Mouse (Mus musculus) heart, postnatal 14 days (tissue): ENCODE data around the gene Olfr418. TPM values are rescaled to one million over a fixed set of nuclear protein-coding genes. Genes with fewer than 3 reads are reported as not detected.
"Not testable (repeated sequence)": the region's sequence is repeated elsewhere in the genome, so short reads cannot be mapped to it uniquely, and the experiment has no call there.

Source experiments
- DNase-seq, 2 experiments: peaks; one replicate each; pipeline ENCODE4 v3.0.0; 2021 to 2022
- intact Hi-C: fragments of 180-260 bp; cut with DNase I; formaldehyde crosslinking; loops from one replicate; pipeline ENCODE4 v1.15.1; 2025
- long read RNA-seq, 2 experiments: library from polyadenylated mRNA; stranded (forward); transcript quantifications; one replicate each; pipeline ENCODE4 v2.0.0; 2021
- total RNA-seq, 2 experiments: library from RNA; stranded (reverse); gene quantifications; 2 replicates each; pipeline ENCODE4 v1.2.3; 2021

Olfr418 gene
- total RNA-seq, result not detected
- long read RNA-seq, experiment 1, result 0 reads
- long read RNA-seq, experiment 2, result 0 reads

GRCm38 (mm10) chr1:173265701-173266100, at the start of gene Olfr418:
TSS of gene Olfr418 (plus strand) at chr1:173266001.
- intact Hi-C loops, result no loop called here

GRCm38 (mm10) chr1:173216481-173216880, 49.3 kb upstream of the Olfr418 start:
- no peak for DNase-seq
- intact Hi-C loops, result no loop called here

More at GRCm38 (mm10) chr1:173265701-173266100, at the start of gene Olfr418:
- no peak for DNase-seq

GRCm38 (mm10) chr1:173227081-173227480, 38.7 kb upstream of the Olfr418 start, which contains the start of gene Fcer1a:
TSS of gene Fcer1a (minus strand) at chr1:173227214.
- intact Hi-C loops, result no loop called here
- no peak for DNase-seq

GRCm38 (mm10) chr1:173237004-173237403, 28.8 kb upstream of the Olfr418 start:
- DNase-seq, intact Hi-C loops: not testable (repeated sequence)

- intact Hi-C loops, result no loop called here
Measured at GRCm38 (mm10) chr1:173249888-173250287, 15.9 kb upstream of the Olfr418 start.

GRCm38 (mm10) chr1:173277677-173278076, 11.9 kb downstream of the Olfr418 start, which contains the start of gene Mptx2:
TSS of gene Mptx2 (minus strand) at chr1:173277777.
- intact Hi-C loops, result no loop called here

More at GRCm38 (mm10) chr1:173249888-173250287, 15.9 kb upstream of the Olfr418 start:
- no peak for DNase-seq

GRCm38 (mm10) chr1:173302795-173303194, 37.0 kb downstream of the Olfr418 start:
- DNase-seq, intact Hi-C loops: not testable (repeated sequence)

More at GRCm38 (mm10) chr1:173277677-173278076, 11.9 kb downstream of the Olfr418 start, which contains the start of gene Mptx2:
- no peak for DNase-seq

GRCm38 (mm10) chr1:173313535-173314050, 47.8 kb downstream of the Olfr418 start:
- intact Hi-C loops, DNase-seq: not testable (repeated sequence)

GRCm38 (mm10) chr1:173315725-173316124, 49.9 kb downstream of the Olfr418 start:
- DNase-seq, result no peak
- intact Hi-C loops, result no loop called here

- no peak for DNase-seq
- intact Hi-C loops, result no loop called here
Measured at GRCm38 (mm10) chr1:173317925-173318477, 52.2 kb downstream of the Olfr418 start.

- intact Hi-C loops, result loop anchor here (5.0 kb wide), 2 partner anchors 56 to 76 kb away; no protein-coding TSS in a partner anchor
- no peak for DNase-seq
Measured at GRCm38 (mm10) chr1:173321593-173322248, 55.9 kb downstream of the Olfr418 start.

GRCm38 (mm10) chr1:173322249-173322627, 56.4 kb downstream of the Olfr418 start:
- no peak for DNase-seq
- intact Hi-C loops, result loop anchor here (5.0 kb wide), 2 partner anchors 55 to 75 kb away; no protein-coding TSS in a partner anchor

Other genes starting within 250 kb of the Olfr418 start
- gene Olfr1408, start 128.6 kb upstream of the Olfr418 start, total RNA-seq, result not detected
- not detected for gene Olfr1406, start 75.4 kb upstream of the Olfr418 start, total RNA-seq
- gene Olfr218, start 68.2 kb upstream of the Olfr418 start, total RNA-seq, result not detected
- not detected for gene Olfr1404, start 53.6 kb upstream of the Olfr418 start, total RNA-seq
- gene Fcer1a, start 38.8 kb upstream of the Olfr418 start, total RNA-seq, result not detected
- gene Mptx2, start 11.8 kb downstream of the Olfr418 start, total RNA-seq, result not detected
- gene Ackr1, start 67.7 kb downstream of the Olfr418 start, total RNA-seq, result 1 to 10 TPM in 1 of 2 experiments, under 1 TPM in 1; 0.83 to 1.3 TPM
- gene Aim2, start 84.9 kb downstream of the Olfr418 start, total RNA-seq, result 1 to 10 TPM in 1 of 2 experiments, under 1 TPM in 1; 0.91 to 1.2 TPM
- gene Cadm3, start 101.7 kb downstream of the Olfr418 start, total RNA-seq, result 1 to 10 TPM; 3.1 to 3.2 TPM
- under 1 TPM; 0.17 to 0.37 TPM for gene Ifi206, start 225.0 kb downstream of the Olfr418 start, total RNA-seq